Mouse (Mus musculus): ENCODE data around the gene Gm13030. TPM values are rescaled to one million over a fixed set of nuclear protein-coding genes. Genes with fewer than 3 reads are reported as not detected.
"Not testable (repeated sequence)": the region's sequence is repeated elsewhere in the genome, so short reads cannot be mapped to it uniquely, and the experiment has no call there.

The Gm13030 gene
- polyA plus RNA-seq (2015; fragmentation: Nextera tagmentation; extraction: Ambion mirVana), result not detected in 2 replicates

- Histone ChIP-seq H3K4me2 (ENCODE audit: low read length) (no peak within 1 kb of the TSS), H3K4me1 (replicated peaks; ENCODE audit: control insufficient read depth, insufficient read depth, low read length) (no peaks in the 10 kb centered on the region), H3K27ac (ENCODE audit: low read length) (no peak within 1 kb of the TSS), H3K27me3 (replicated peaks; ENCODE audit: control insufficient read depth, insufficient read depth, low read length) (no peaks in the 10 kb centered on the region), H3K9me3 (ENCODE audit: control insufficient read depth, low read length) (0 out of 2 replicates have a peak, but pooled peaks cover 2% of the 10 kb centered on the region), H3K36me3 (ENCODE audit: control insufficient read depth, insufficient read depth) (no peaks in the 10 kb centered on the region), H3K4me3 (replicated peaks; ENCODE audit: low read length) (no peak within 1 kb of the TSS), H3K9ac (replicated peaks; ENCODE audit: low read depth, low read length) (no peak within 1 kb of the TSS)
- WGBS, result 80% methylated on average over 6 of the region's 6 CpGs
- ATAC-seq, result no peak
These were observed at the start of gene Gm13030 for GRCm38 (mm10) chr4:138873864-138874263. TSS of gene Gm13030 (minus strand) at chr4:138873964.

GRCm38 (mm10) chr4:138922131-138922459 lies 48.3 kb upstream of the Gm13030 start:
- peak overlapping the region; percentile 39 for H3K4me3 ChIP-seq (replicated peaks; ENCODE audit: low read length)
- under 1% methylated on average over 11 of the region's 11 CpGs for WGBS
- no peak overlapping the region for H3K27ac ChIP-seq (ENCODE audit: low read length)
- H3K4me1 ChIP-seq (replicated peaks; ENCODE audit: control insufficient read depth, insufficient read depth, low read length), result peaks cover 3% of the 10 kb centered on the region; the same call in 1 of the 2 replicates
- H3K27me3 ChIP-seq (replicated peaks; ENCODE audit: control insufficient read depth, insufficient read depth, low read length), result no peaks in the 10 kb centered on the region
- peak overlapping the region; percentile 61 for H3K4me2 ChIP-seq (ENCODE audit: low read length)
- H3K36me3 ChIP-seq (ENCODE audit: control insufficient read depth, insufficient read depth), result no peaks in the 10 kb centered on the region
- ATAC-seq, result peak; percentile 93
- H3K9ac ChIP-seq (replicated peaks; ENCODE audit: low read depth, low read length), result peak overlapping the region; percentile 33
- no peaks in the 10 kb centered on the region for H3K9me3 ChIP-seq (ENCODE audit: control insufficient read depth, low read length)

- Histone ChIP-seq H3K4me2 (ENCODE audit: low read length) (peak overlapping the region; percentile 61), H3K27me3 (replicated peaks; ENCODE audit: control insufficient read depth, insufficient read depth, low read length) (no peaks in the 10 kb centered on the region), H3K27ac (ENCODE audit: low read length) (no peak overlapping the region), H3K4me3 (replicated peaks; ENCODE audit: low read length) (peak overlapping the region; percentile 39), H3K4me1 (replicated peaks; ENCODE audit: control insufficient read depth, insufficient read depth, low read length) (peaks cover 3% of the 10 kb centered on the region; the same call in 1 of the 2 replicates), H3K9me3 (ENCODE audit: control insufficient read depth, low read length) (no peaks in the 10 kb centered on the region), H3K9ac (replicated peaks; ENCODE audit: low read depth, low read length) (peak overlapping the region; percentile 33), H3K36me3 (ENCODE audit: control insufficient read depth, insufficient read depth) (no peaks in the 10 kb centered on the region)
- 36% methylated on average over 20 of the region's 20 CpGs for WGBS
- ATAC-seq, result peak; percentile 54
These were observed 47.7 kb upstream of the Gm13030 start for GRCm38 (mm10) chr4:138921254-138922130.

GRCm38 (mm10) chr4:138917282-138917681 lies 43.5 kb upstream of the Gm13030 start:
- no peaks in the 10 kb centered on the region for H3K36me3 ChIP-seq (ENCODE audit: control insufficient read depth, insufficient read depth)
- 86% methylated on average over 9 of the region's 9 CpGs for WGBS
- no peak overlapping the region for H3K9ac ChIP-seq (replicated peaks; ENCODE audit: low read depth, low read length)
- H3K9me3 ChIP-seq (ENCODE audit: control insufficient read depth, low read length), result no peaks in the 10 kb centered on the region
- no peak overlapping the region for H3K27ac ChIP-seq (ENCODE audit: low read length)
- no peak for ATAC-seq
- peaks cover 12% of the 10 kb centered on the region for H3K4me1 ChIP-seq (replicated peaks; ENCODE audit: control insufficient read depth, insufficient read depth, low read length)
- H3K4me2 ChIP-seq (ENCODE audit: low read length), result no peak overlapping the region
- no peaks in the 10 kb centered on the region for H3K27me3 ChIP-seq (replicated peaks; ENCODE audit: control insufficient read depth, insufficient read depth, low read length)
- no peak overlapping the region for H3K4me3 ChIP-seq (replicated peaks; ENCODE audit: low read length)

GRCm38 (mm10) chr4:138913797-138914196 lies 40.0 kb upstream of the Gm13030 start, which contains the start of gene Otud3:
TSS of gene Otud3 (minus strand) at chr4:138913945.
- Histone ChIP-seq H3K4me2 (ENCODE audit: low read length) (peak within 1 kb of the TSS; percentile 81), H3K36me3 (ENCODE audit: control insufficient read depth, insufficient read depth) (0 out of 2 replicates have a peak, but pooled peaks cover 3% of the 10 kb centered on the region), H3K27ac (ENCODE audit: low read length) (peak within 1 kb of the TSS; percentile 43), H3K4me1 (replicated peaks; ENCODE audit: control insufficient read depth, insufficient read depth, low read length) (peaks cover 15% of the 10 kb centered on the region), H3K27me3 (replicated peaks; ENCODE audit: control insufficient read depth, insufficient read depth, low read length) (no peaks in the 10 kb centered on the region), H3K9me3 (ENCODE audit: control insufficient read depth, low read length) (no peaks in the 10 kb centered on the region), H3K9ac (replicated peaks; ENCODE audit: low read depth, low read length) (peak within 1 kb of the TSS; percentile 87), H3K4me3 (replicated peaks; ENCODE audit: low read length) (peak within 1 kb of the TSS; percentile 85)
- WGBS, result under 1% methylated on average over 31 of the region's 39 CpGs
- ATAC-seq, result peak; percentile 93

GRCm38 (mm10) chr4:138913141-138913787 lies 39.5 kb upstream of the Gm13030 start:
- under 1% methylated on average over 41 of the region's 52 CpGs for WGBS
- H3K9ac ChIP-seq (replicated peaks; ENCODE audit: low read depth, low read length), result peak overlapping the region; percentile 87
- peak; percentile 56 for ATAC-seq

GRCm38 (mm10) chr4:138905624-138906337 lies 32.0 kb upstream of the Gm13030 start:
- H3K4me3 ChIP-seq (replicated peaks; ENCODE audit: low read length), result no peak overlapping the region
- WGBS, result 95% methylated on average over 18 of the region's 18 CpGs
- no peak overlapping the region for H3K9ac ChIP-seq (replicated peaks; ENCODE audit: low read depth, low read length)
- no peaks in the 10 kb centered on the region for H3K27me3 ChIP-seq (replicated peaks; ENCODE audit: control insufficient read depth, insufficient read depth, low read length)
- no peak overlapping the region for H3K27ac ChIP-seq (ENCODE audit: low read length)
- H3K4me2 ChIP-seq (ENCODE audit: low read length), result no peak overlapping the region
- H3K4me1 ChIP-seq (replicated peaks; ENCODE audit: control insufficient read depth, insufficient read depth, low read length), result no peaks in the 10 kb centered on the region
- no peaks in the 10 kb centered on the region for H3K9me3 ChIP-seq (ENCODE audit: control insufficient read depth, low read length)
- no peak for ATAC-seq
- H3K36me3 ChIP-seq (ENCODE audit: control insufficient read depth, insufficient read depth), result peaks cover 22% of the 10 kb centered on the region

More at GRCm38 (mm10) chr4:138913141-138913787, 39.5 kb upstream of the Gm13030 start:
- Histone ChIP-seq H3K4me2 (ENCODE audit: low read length) (peak overlapping the region; percentile 81), H3K4me1 (replicated peaks; ENCODE audit: control insufficient read depth, insufficient read depth, low read length) (peaks cover 15% of the 10 kb centered on the region), H3K4me3 (replicated peaks; ENCODE audit: low read length) (peak overlapping the region; percentile 85), H3K36me3 (ENCODE audit: control insufficient read depth, insufficient read depth) (0 out of 2 replicates have a peak, but pooled peaks cover 3% of the 10 kb centered on the region), H3K27ac (ENCODE audit: low read length) (peak overlapping the region; percentile 43), H3K9me3 (ENCODE audit: control insufficient read depth, low read length) (no peaks in the 10 kb centered on the region), H3K27me3 (replicated peaks; ENCODE audit: control insufficient read depth, insufficient read depth, low read length) (no peaks in the 10 kb centered on the region)

- Histone ChIP-seq H3K4me1 (replicated peaks; ENCODE audit: control insufficient read depth, insufficient read depth, low read length) (no peaks in the 10 kb centered on the region), H3K27me3 (replicated peaks; ENCODE audit: control insufficient read depth, insufficient read depth, low read length) (no peaks in the 10 kb centered on the region), H3K27ac (ENCODE audit: low read length) (no peak overlapping the region), H3K36me3 (ENCODE audit: control insufficient read depth, insufficient read depth) (peaks cover 26% of the 10 kb centered on the region), H3K9ac (replicated peaks; ENCODE audit: low read depth, low read length) (no peak overlapping the region), H3K4me2 (ENCODE audit: low read length) (no peak overlapping the region), H3K9me3 (ENCODE audit: control insufficient read depth, low read length) (no peaks in the 10 kb centered on the region), H3K4me3 (replicated peaks; ENCODE audit: low read length) (no peak overlapping the region)
- no peak for ATAC-seq
- 87% methylated on average over 7 of the region's 7 CpGs for WGBS
These were observed 25.6 kb upstream of the Gm13030 start for GRCm38 (mm10) chr4:138899361-138899760.

- H3K9ac ChIP-seq (replicated peaks; ENCODE audit: low read depth, low read length); H3K4me1 ChIP-seq (replicated peaks; ENCODE audit: control insufficient read depth, insufficient read depth, low read length); H3K27me3 ChIP-seq (replicated peaks; ENCODE audit: control insufficient read depth, insufficient read depth, low read length); H3K9me3 ChIP-seq (ENCODE audit: control insufficient read depth, low read length); H3K4me2 ChIP-seq (ENCODE audit: low read length); H3K4me3 ChIP-seq (replicated peaks; ENCODE audit: low read length); H3K27ac ChIP-seq (ENCODE audit: low read length); ATAC-seq: not testable (repeated sequence)
- 94% methylated on average over 11 of the region's 11 CpGs for WGBS
- peaks cover 22% of the 10 kb centered on the region for H3K36me3 ChIP-seq (ENCODE audit: control insufficient read depth, insufficient read depth)
These were observed 20.0 kb upstream of the Gm13030 start for GRCm38 (mm10) chr4:138893789-138894188.

All from forebrain, embryonic 16.5 days (tissue).